Mouse (Mus musculus) layer of hippocampus, adult 9-10 months (tissue): Measurements from ENCODE around the gene 4921524J17Rik.

Experiments used
- DNase-seq: peaks from one replicate; pipeline ENCODE4 v3.0.0; 2022; ENCODE audit warnings: low spot score

The 4921524J17Rik gene

DNA sequence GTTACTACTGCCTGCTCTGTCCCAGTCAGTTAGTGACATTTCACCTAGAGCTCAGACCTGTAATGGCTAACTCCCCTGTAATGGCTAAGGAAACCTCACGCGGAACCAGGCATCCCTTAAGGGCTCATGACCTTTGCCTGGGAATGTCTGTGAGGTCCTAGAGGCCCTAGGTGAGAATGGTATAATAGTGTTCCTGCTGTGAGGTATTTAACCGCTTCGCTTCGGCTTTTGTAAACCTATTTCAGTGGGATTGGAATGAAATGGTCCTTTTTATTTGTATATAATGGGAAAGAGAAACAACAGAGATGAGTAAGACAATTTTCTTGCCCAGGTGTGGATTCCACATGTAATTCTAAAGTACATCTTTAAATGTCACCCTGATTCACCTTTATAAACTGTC lies 8.9 kb upstream of the 4921524J17Rik start:
- no peak for DNase-seq

DNA sequence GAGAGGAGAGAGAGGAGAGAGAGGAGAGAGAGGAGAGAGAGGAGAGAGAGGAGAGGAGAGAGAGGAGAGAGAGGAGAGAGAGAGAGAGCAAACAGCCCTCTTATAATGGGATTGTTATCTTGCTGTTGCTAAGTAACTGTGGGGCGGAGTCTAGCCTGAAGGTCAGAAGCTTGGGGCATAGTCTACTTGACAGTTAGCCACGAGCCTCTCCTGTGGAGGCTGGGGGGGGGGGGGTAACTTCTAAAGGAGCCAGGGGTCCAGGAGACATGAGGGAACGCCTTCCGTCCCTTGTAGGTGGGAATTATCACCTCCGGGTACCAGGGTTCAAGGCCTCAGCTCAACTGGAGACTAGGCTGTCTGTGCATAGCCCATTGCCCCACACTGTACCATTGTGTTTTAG lies 3.1 kb upstream of the 4921524J17Rik start:
- DNase-seq, result no peak

- no peak for DNase-seq
These were observed 2.2 kb upstream of the 4921524J17Rik start for GRCm38 (mm10) chr8:85434817-85435216.

DNA sequence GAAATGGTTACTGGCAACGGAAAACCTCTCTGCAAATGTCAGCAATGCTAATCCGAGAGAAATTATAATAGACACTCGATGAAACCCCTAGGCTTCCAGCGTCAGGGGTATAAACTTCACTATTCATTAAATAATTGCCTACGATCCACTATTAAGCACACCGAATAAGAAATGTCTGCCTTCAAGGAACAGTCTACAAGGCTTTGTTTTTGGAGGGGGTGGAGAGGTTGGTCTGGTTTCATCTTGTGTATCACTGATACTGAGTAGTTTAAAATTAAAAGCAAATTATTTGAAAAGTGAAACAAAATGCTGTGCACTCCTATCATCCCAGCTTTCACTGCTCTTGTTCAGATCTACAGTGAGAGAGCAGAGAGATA lies 372 bp upstream of the 4921524J17Rik start:
- DNase-seq, result no peak

DNA sequence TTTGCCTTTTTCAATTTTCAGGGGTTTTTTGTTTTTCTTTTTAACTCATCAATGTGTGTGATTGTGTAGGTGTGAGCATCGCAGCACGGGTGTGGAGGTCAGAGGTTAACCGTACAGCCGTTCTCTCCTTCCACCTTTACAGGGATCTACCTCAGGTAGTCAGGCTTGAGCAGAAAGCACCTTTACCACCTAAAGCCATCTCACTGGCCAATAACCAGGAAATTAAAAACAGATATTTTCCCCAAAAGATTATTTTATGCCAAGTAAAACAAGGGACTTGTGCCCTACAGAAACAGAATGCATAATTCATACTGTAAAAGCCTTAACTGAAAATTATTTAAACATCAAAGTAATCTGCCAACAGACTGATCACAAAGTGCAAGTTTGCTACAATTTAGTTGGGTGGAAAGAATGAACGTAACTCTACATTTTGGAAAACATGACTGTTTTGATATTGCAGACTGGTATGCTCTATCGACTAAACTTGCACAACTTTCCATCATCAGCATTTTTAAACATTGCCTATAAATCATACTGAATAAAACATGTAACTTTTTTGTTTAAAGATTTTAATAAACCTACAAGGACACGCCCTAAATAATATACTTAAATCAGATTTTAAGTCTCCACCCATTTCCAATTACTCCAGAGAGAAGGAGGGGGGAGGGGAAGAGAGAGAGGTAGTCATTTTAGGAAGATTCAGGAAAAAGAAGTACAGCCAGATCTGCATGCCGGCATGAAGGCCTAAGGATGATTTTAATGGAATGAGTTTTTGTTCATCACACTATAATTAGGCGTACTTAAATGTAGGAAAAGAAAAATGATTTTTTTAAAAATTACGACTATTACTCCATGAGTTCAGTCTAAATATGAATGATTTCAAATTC lies 1.1 kb downstream of the 4921524J17Rik start:
- no peak for DNase-seq

DNA sequence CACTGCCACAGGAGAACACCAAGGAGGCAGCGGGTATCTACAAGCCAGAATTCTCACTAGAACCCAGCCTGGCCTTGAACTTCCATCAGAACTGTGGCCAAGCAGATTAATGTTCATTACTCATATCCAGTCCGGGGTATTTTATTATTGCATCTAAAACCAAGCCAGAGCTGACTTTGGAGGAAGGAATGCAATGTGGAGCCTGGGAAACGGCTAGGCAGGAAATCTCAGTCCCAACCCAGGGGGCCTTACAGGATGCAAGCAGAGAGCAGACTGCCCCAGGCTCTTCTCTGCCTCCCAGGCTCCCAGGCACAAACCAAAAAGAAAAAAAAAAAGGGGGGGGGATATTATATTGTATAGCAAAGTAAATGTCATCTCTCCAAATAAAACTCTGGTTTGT lies 1.8 kb downstream of the 4921524J17Rik start:
- no peak for DNase-seq

- no peak for DNase-seq
These were observed 3.4 kb downstream of the 4921524J17Rik start for GRCm38 (mm10) chr8:85429219-85429618.

GRCm38 (mm10) chr8:85427026-85427425 lies 5.6 kb downstream of the 4921524J17Rik start:
- DNase-seq, result no peak

- no peak for DNase-seq
These were observed 11.3 kb downstream of the 4921524J17Rik start for GRCm38 (mm10) chr8:85421329-85421728.

- DNase-seq, result no peak
These were observed 24.1 kb downstream of the 4921524J17Rik start for GRCm38 (mm10) chr8:85408526-85408925.

- DNase-seq, result peak; percentile 50
These were observed 24.6 kb downstream of the 4921524J17Rik start for GRCm38 (mm10) chr8:85408053-85408505.

GRCm38 (mm10) chr8:85405961-85406360 lies 26.7 kb downstream of the 4921524J17Rik start:
- no peak for DNase-seq

GRCm38 (mm10) chr8:85405418-85405817 lies 27.2 kb downstream of the 4921524J17Rik start:
- no peak for DNase-seq

GRCm38 (mm10) chr8:85398548-85398947 lies 34.1 kb downstream of the 4921524J17Rik start:
- no peak for DNase-seq

DNA sequence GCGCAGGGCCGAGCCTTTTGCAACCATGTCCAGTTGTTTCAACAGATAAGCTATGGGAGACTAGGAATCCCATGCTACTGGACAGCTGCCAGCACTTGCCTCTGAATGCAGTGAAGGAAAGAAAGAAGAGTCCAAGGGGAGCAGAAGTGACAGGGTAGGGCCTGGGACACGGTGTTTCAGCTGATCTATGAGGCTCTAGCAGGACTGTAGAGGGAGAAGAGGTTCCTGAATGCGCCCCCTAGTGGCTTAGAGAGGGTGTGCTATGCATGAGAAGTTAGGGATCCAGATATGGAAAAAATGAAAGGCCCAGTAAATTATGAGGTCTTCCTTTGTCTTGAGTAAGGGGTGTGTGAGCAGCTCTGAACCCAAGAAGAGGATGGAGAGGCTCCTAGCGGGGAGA lies 35.1 kb downstream of the 4921524J17Rik start:
- no peak for DNase-seq

DNA sequence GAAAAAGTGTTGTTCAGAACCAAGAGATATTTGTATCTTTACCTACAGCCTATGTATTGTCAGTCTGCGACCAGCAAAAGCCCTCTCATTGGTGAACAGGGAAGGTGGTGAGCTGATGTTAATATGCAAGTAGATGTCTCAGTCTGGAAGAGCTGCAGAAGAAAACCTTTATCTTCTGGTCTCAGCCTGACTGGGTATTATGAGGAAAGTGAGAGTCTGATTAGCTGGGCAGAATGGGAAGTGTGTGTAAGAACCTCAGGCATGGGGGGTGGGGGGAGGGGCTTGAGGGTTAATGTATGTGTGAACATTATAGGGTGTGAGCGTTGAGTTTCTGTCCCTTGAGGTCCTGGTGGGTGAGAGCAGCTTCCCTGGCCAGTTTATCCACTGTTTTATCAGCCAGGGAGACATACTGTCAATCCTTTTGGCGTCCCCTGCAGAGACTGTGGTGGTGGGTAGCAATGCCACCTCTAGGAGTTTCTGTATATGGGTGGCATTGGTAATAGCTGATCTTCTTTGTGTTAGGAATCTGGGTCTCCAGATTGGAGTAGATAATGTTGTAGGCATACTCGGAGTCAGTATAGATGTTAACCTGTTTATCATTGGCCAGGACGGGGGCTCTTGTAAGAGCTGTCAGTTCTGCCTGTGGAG lies 36.1 kb downstream of the 4921524J17Rik start:
- DNase-seq, result no peak

GRCm38 (mm10) chr8:85395681-85396431 lies 36.8 kb downstream of the 4921524J17Rik start:
- DNase-seq, result no peak

DNA sequence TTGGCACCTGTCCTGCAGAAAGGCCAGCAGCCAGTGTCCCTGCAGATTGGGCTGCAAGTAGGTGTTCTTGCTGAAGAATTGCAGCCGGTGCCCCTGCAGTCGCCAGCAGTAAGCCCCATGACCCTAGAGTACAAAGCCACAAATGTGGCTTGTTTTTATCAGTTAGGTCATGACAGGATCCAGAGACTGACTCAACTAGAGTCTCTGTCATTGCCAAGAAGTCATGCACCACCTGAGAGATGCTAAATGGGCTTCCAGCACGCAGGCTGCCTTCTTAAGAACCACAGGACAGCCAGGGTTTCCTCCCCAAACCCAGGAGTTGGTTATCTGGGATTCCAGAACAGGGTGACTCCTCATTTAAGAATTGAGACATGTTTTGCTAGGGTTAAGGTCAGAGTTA lies 37.6 kb downstream of the 4921524J17Rik start:
- no peak for DNase-seq

GRCm38 (mm10) chr8:85393199-85393598 lies 39.4 kb downstream of the 4921524J17Rik start:
- no peak for DNase-seq

DNA sequence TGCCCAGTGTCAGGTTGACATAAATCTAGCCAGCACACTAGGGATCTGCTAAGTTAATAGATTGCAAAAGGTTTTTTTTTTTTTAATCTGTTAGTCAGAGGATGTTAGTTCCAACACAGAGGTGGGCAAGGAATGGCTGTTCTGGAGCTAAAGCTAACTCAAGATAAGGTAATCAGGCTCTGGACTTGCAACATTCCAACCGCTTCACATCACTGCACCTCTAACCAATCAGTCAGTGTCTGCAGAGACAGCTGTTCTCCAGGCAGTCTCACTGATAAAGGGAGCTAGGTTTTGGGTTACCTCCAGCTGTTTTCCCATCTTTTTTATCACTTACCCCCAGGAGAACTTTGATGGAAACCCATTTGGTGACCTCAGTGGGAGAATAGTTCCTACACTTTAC lies 41.2 kb downstream of the 4921524J17Rik start:
- DNase-seq, result no peak

DNA sequence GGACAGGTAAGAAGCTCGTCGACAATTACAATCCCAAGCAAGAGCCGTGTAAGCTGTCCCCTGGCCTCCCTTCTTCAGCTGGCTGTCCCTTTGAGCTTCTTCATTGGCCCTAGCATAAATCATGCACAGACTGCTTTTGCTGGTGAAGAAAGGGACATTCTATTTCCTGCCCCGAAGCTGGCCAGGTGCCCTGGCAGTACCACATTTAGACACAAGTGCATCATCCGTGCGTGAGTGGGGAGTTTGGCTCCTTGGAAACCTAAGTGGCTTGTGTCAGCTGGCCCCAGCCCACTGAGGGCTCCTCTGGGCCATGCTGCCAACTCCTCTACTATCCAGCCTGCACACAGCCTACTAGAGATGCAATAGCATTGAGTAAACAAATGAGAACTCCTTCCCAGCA lies 46.4 kb downstream of the 4921524J17Rik start, which contains the start of gene Mylk3:
Mylk3 (minus strand) TSS at position 141 of the 400 bp plus-strand sequence.
- DNase-seq, result no peak

DNA sequence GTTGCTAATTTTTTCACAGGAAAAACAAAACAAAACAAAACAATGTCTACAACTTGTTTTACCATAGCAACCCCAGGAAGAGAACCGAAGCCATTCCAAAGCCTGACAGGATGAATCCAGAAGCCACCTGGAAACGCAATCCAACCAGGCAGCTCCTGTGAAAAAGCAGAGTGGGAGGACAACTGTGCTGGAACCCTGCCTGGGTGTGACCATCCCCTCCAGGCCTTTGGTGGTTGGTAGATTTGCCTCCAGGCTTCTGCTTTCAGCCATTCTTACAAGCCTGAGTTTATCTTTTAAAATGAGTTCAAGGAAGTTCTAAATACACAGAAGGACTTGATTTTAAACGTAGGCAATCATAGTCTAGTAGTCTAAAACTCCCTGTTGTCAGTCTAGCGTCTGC lies 50.7 kb downstream of the 4921524J17Rik start:
- DNase-seq, result no peak

DNA sequence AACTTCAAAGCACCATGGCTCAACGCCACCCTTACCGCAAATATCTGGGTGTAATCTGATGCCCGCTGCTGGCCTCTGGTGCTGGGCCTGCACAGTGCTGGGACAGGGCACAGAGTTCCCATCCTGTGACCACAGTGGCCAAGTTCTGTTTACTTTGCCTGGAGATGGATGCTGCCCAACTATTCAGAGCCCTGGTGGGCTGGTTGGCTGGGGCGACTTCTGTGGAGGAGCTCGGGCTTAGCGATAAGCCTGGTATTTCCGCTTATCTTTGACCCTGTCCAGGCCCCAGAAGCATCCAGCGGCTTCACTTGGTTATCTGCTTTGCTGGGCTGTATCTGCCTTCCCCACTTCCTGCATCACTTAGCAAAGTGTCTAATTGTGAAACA lies 51.8 kb downstream of the 4921524J17Rik start:
- DNase-seq, result no peak
